Mouse (Mus musculus): ENCODE results near the gene Snrpa. TPM values are rescaled to one million over a fixed set of nuclear protein-coding genes. Genes with fewer than 3 reads are reported as not detected.

Gene Snrpa
- total RNA-seq, 2 experiments from 2014 or later = 57.3 to 63.7 TPM

DNA sequence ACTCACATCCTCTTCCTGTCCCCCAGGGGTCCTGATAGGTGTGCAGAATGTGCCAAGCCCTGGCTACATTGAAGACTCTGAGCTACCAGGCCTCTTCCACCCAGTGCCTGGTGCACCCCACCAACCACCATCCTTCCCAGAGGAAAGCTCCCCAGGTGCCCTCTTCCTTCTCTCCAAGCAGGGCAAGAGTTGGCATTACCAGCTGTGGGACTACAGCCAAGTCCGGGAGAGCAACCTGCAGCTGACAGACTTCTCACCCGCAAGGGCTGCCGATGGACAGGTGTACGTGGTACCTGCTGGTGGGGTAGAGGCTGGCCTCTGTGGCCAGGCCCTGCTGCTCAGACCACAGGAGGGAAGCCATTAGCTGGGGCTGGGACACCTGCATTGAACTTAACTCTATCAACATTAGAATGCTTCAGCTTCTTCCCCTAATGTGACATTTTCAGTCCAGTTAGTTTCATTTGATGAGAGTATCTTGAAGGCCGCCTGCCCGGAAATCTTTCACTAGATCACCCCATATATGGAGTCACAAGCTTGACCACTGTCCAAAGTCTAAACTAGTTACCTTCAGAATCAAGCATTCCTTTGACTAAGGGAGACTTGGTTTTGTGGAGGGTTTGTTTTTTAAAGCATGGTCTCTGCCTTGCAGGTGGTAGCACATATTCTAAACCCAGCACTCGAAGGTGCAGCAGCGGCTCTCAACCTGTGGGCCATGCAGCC lies 7.8 kb upstream of the Snrpa start:
- no peak for DNase-seq (ENCODE audit: low spot score in 2 of 2)

DNA sequence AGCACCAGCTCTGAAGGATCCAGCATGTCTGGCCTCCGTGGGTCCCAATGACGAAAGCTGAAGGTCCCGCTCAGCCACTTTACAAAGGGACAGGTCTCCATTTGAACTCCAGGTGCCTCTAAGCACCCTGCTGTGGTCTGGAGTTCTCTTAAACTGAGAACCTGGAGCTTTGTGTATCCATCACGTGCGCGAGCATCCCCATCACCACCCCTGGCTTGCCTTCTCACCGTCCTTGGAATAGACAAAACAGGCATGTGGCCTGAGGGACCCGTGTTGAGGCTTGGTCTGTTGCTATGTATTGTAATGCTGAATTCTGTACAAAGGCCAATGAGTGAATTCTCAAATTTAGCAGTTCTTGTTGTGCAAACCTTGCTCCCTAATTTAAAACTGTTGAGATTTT lies 2.7 kb upstream of the Snrpa start:
- DNase-seq (ENCODE audit: low spot score in 2 of 2) = no peak

DNA sequence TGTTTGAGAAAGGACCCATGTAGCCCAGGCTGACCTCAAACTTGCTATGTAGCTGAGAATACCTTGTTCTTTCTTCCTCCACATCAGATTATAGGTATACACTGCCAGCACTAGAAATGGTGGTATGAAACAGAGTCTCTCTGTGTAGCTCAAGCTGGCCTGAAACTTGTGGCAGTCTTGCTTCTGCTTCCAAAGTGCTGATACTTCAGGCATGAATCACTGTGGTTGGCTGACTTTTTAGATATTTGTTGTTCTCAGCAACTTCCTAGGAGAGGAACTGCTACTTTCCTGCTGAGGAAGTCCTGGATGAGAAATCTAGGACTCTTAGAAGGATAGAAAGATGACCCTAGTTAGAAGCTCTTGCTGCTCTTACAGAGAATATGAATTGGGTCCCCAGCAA lies 2.3 kb upstream of the Snrpa start:
- DNase-seq (ENCODE audit: low spot score in 2 of 2) = no peak

DNA sequence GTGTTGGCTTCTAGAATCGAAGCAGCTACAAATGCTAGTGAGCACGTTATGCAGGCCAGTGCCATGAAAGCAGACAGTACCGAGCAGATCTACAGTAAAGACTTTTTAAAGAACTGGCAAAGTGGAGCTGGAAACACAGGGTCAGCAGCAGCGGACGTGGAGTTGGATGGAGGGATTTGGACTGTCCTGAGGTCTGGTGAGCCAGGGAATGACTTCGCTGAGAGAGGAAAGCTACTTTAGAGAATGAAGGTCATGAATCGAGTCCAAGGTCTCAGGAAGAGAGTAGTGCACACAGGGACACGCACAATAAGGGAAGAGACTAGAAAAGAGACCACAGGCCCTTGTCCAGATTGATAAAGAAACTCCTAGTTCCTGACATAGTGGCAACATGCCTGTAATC lies 1.6 kb upstream of the Snrpa start:
- no peak for DNase-seq (ENCODE audit: low spot score in 2 of 2)

DNA sequence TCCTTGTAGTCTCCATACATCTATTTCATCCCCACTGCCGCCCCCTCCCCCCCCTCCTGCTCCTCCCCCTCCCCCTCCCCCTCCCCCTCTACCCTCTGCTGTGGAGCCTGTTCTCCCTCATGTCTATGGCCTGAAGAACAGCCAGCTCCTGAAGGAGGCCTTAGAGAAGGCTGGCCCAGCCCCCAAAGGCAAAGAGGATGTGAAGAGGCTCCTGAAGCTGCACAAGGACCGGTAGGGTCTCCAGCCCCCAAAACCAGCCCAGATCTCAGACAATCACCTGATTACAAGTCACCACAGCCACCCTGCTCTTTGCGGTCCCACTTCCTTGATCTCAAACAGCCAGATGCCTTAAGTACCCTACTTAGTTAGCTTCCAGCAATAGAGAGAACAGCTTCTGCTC lies 1.1 kb upstream of the Snrpa start:
- DNase-seq (ENCODE audit: low spot score in 2 of 2) = no peak

DNA sequence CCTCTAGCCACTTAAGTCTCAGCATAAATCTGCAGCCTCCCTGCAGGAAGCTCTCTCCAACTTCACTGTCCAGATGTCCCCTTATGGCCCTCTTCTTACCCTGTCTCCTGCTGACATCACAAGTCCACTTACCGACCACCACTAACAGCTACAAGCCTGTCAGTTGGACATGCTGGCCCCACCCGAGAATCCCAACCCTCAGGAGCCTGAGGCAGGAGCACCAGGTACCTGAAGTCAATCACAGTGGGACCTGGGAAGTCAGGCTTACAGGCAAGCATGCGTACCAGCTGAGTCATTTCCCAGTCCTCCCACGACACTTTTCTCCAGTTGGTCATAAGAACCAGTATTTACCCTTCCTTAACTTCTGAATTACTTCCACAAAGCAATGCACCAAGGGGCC lies 2.3 kb downstream of the Snrpa start:
- DNase-seq (ENCODE audit: low spot score in 2 of 2) = no peak

DNA sequence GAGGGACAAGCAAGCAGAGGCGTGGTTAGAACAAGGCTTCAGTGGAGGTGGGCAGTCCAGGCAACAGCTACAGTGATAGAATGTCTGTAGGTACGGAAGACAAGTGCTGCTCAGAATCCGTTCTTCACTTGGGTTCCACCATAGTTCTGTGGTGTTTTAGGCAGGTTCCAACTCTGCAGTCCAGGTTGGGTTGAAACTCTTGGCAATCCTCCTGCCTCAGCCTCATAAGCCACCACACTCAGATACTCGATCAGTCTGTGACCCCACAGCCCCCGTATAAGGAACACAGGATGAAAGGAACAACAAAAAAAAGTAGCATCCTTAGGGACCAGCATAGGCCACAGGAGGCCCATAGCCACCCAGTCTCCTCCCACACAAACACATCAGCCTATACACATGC lies 3.6 kb downstream of the Snrpa start:
- no peak for DNase-seq (ENCODE audit: low spot score in 2 of 2)

DNA sequence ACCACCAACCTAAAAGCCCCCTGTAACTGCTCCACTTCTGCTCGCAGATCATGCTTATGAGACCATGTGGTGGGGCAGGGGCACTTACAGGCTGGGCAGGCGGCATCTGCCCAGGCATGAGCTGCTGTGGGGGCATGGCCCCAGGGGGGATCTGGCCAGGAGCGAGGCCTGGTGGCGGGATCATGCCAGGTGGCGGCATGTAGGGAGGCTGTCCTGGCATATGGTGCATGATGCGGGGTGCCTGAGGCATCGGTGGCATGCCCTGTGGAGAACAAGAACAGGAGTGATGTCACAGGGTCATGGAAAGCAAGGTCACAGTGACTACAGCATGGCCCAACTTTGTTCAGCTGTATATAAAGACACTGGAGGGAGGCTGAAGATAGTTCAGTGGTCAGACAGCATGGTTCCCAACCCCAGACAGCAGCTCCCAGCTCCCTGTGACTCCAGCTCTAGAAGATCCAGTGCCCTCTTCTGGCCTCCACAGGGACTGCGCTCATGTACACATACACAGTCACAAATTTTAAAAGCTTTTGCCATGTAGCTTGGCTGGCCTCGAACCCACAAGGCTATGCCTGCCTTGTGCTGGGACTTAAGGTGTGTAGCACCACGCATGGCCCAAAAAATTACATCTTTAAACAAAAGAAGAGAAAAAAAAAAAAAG lies 6.7 kb downstream of the Snrpa start:
- DNase-seq (ENCODE audit: low spot score in 2 of 2) = no peak

DNA sequence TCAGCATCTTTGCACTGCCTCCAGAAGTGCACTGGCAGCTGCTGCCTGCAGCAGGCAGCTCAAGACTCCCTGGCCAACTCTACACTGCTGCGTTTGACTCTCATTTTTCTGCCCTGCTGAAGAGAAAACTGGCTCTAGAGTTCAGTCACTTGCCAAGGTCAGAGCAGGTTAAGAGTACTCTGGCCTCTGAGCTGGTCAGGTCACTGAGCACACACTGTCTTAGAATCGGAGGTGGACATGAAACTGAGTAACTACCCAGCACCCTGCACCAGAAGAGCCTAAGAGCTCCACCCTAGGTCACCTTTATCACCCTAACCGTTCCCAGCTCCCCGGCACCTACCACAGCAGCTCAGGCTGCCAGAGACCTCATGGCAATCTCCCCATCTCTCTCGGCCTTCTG lies 10.1 kb downstream of the Snrpa start:
- DNase-seq (ENCODE audit: low spot score in 2 of 2) = no peak

DNA sequence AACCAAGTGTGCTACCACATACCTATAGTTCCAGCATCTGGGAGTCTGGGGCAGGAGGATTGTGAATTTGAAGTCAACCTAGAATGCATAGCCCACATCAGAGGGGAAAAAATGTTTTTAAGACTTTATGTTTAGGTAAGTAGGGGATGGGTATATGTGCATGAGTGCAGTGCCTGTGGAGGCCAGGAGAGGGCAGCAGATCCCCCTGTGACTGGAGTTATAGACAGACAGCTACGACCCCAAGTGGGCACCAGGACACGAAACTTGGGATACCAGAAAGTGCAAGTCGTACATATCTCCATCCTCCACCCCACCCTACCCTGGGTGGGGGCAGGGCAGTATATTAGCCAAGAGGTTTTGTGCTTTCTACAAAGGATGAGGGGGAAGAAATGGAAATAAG lies 11.1 kb downstream of the Snrpa start:
- DNase-seq (ENCODE audit: low spot score in 2 of 2) = no peak

DNA sequence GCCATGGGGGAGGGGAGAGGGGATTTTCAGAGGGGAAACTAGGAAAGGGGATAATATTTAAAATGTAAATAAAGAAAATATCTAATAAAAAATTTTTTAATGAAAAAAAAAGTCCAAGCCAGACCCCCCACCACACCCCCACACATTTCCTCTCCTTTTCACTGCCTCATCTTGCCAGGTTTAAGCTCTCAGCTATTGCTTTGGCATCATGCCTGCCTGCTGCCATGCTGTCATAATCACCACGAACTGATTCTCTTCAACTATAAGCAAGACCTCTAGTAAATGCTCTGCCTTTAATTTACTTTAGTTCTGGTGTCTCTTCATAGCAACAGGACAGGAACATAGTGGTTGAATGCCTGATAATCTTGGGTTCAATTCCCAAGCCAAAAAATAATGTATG lies 13.6 kb downstream of the Snrpa start:
- DNase-seq (ENCODE audit: low spot score in 2 of 2) = no peak

DNA sequence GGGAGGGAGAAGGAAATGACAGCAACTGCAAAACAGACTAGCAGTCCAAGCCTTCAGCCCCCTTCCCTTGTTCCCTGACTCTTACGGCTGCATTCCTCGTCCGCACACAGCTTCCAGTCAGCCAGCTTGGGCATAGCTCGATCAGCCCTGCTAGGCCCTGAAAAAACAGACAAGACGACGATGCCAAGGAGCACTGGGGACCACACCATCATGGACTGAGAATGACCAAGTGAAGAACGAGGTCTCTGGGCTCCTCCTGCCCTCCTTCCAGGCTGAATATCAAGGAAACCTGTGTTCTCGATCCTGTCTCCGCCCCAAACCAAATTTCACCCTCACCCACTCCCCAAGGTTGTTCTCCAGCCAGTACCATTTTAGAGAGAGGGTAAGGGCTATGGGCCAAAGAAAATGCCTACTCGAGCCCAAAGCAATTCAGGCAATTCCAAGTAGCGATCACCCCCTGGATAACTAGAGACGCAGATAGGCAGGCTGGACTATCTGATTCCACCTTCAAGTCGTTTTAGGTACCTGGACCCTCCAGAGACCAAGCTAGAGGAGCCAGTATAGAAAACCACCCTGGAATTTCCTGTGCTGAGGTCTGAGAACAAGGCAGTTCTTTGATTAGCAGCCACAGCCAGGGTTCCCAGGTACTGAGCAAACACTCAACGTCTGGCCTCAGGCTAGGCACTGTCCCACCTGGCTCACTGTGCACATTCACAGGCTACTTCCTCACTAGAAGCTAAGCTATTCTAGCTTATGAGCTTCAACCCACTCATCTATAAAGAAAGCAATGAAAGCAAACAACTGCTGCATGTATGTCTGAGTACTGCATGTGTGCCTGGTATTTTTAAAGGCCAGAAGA lies 15.0 kb downstream of the Snrpa start, which contains the start of the genes Gm21983 and Mia:
TSS of gene Gm21983 (minus strand) at position 250 of the 859 bp plus-strand sequence.
TSS of gene Mia (minus strand) at position 321 of the 859 bp plus-strand sequence.
- DNase-seq (ENCODE audit: low spot score in 2 of 2) = no peak

DNA sequence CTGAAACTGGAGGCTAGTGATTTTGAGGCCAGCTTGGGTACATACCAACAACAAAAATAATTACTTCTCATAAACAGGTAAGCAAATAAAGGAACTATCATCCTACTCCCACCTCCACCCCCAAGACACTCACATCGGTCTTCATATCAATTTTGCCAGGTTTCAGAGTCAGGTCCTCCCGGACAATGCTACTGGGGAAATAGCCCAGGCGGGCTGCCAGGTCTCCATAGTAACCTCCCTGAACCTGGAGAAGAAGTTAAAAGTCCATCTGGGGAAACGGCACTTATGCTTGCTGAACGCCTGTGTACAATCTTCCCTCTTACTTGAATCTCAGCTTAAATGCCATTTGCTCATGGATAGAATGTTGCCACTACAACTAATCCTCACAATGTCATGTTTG lies 16.0 kb downstream of the Snrpa start:
- peak in 1 of 2 experiments; percentile 68 for DNase-seq (ENCODE audit: low spot score in 2 of 2)

DNA sequence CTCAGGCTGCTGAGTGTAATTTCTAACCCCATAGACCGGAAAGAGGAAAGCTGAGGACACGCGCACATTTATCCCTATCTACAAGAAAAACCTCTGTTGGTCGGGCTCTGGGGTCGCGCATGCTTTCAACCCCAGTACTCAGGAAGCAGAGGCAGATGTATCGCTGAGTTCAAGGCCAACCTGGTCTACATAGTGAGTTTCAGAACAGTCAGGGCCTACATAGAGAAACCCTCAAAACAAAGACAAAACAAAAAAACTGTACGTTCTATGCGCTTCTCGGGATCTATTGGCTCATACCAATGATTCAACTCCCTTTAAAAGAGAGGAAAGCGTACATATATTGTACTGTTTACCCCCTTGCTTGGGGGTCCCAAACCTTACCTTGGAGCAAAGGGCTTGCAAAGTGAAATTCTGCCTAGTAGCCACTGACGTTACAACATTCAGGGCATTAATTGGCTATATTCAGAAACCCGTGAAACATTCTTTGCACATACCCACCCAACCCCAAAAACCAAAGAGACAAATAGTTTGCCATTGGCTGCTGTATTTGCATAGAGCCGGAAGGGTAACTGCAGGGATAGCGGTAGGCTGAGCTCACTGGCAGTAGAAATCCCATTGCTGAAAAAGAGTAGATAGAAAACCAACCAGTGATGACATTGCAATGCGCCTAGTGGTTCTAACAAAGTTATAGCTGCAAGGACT lies 16.7 kb downstream of the Snrpa start:
- no peak for DNase-seq (ENCODE audit: low spot score in 2 of 2)

DNA sequence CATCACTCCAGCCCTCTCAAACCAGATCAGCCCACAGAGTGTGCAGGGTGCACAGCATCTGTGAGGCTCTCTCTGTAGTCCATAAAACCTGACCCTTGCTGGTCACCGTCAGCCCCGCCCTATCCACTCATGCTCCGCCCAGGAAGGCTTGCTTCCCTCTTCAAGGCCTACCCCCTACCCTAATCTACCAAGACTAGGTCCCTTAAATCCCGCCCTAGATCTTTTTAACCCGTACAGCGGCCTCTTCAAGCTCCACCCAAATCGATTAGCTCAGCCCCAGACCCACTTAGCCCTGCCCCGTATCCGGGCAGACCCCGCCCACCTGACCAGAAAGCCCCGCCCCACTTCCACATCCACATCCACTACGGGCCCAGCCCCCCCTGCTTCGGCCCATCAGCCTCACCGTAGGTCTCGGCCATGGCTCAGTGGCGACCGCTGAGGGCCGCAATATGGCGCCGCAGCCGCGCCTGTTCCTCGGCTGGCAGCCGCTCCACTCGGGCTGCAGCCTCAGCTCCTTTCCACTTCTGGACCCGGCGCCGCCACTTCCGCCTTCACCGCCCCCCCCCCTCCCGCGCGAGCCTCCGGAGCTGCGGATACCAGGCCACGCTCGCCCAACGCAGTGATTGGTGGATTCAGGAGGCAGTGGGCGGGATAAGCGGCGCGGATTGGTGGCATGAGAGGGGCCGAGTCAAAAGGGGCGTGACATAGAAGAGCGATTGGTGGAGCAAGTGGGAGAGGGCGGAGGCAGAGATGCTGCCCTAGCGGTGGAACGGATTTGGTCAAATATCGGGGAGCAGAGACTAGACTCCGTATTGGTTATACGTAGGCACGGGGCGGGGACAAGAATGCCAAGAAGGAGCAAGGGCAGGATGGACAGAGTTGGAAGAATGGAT lies 17.5 kb downstream of the Snrpa start, which contains the start of gene Rab4b:
TSS of gene Rab4b (minus strand) at position 573 of the 893 bp plus-strand sequence.
- peak; percentile 91 to 97 for DNase-seq (ENCODE audit: low spot score in 2 of 2)

DNA sequence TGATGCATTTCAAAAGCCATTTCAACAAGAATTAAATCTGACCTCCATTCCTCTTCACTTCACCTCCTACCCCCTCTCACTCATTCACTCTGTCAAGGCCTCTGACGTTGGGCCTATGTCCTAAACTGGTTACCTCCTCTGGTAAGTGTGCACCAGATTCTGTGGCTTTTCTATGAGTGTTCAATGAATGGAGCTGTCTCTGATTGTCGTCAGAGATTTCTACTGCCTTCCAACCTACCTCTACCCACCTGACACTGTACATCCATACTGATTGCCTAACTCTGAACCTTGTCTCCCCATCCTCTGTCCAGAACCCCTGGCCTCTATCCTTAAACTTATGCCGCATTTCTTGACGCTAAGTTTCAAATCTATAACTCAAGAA lies 18.1 kb downstream of the Snrpa start:
- no peak for DNase-seq (ENCODE audit: low spot score in 2 of 2)

DNA sequence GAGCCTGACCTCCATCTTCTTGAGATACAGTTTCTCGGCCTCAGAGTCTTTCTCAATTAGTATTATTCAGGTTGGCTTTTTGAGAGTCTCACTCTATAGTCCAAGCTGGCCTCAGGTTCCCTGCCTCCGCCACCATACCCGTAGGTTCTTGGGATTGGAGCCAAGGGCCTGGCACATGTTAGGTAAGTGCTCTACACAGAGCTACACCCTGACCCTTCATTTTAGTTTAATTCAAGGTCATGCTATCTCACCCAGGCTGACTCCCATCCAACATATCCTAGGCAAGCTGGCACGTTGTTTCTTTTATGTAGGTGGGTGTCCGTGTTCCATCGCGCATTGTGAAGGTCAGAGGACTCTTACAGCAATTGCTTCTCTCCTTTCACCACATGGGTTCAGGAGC lies 21.2 kb downstream of the Snrpa start:
- no peak for DNase-seq (ENCODE audit: low spot score in 2 of 2)

DNA sequence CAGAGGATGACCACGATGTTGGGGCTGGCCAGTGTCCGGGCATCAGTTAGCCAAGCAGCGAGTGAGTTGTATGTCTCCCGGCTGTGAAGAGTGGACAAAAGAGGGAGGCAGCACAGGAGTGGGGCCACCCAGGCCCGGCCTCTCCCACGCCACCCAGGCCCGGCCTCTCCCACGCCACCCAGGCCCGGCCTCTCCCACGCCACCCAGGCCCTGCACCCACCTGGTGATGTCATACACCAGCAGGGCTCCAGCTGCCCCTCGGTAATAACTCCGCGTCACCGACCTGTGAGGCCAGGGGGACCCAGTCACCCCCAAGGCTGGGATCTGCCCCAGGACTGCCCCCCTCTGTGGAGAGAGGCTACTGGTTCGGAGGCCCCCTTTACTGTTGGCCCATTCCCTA lies 21.6 kb downstream of the Snrpa start:
- DNase-seq (ENCODE audit: low spot score in 2 of 2) = no peak

DNA sequence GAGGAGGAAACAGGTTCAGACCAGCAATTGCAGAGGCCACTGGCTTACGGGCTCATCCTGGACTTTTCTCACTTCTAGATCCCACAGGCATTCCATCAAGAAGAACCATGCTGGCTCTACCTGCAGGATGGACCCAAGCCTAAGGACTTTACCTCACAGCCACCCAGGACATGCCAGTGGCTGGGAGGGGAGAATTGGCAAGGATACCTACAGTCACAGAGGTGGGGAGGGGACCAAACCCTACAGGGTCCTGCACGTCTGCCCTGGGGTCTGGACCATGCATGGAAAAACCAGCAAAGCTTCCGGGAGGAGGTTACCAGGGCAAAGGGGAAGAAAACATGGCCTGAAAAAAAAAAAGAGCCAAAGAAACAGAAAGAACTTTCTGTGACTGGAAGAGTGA lies 25.1 kb downstream of the Snrpa start:
- no peak for DNase-seq (ENCODE audit: low spot score in 2 of 2)

DNA sequence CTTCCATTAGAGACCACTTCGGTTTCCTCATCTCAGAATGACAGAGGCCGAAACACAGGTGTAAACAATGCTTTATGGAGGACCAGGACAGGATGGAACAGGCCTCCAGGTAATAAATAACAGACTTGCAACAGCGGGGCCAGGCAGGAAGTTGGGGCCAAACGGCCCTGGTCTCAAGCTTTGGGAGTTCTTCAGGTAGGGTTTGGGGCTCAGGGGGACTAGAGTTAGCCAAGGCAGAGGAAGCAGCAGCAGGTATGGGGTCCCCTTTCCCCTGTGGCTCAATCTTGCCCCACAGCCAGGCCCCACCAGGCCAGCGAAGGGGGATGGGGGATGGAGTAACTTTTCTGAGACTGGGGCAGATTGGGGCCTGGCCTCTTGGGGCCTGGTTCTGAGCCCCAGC lies 27.7 kb downstream of the Snrpa start:
- no peak for DNase-seq (ENCODE audit: low spot score in 2 of 2)

Data from gastrocnemius, postnatal 4 days (tissue).